Mouse (Mus musculus): ENCODE data around the gene Gm128. TPM values are rescaled to one million over a fixed set of nuclear protein-coding genes. Genes with fewer than 3 reads are reported as not detected.

Gm128 gene
- 0.69 and 0.97 TPM in 2 replicates for polyA plus RNA-seq (2016; fragmentation: Nextera tagmentation; extraction: Ambion mirVana)

DNA sequence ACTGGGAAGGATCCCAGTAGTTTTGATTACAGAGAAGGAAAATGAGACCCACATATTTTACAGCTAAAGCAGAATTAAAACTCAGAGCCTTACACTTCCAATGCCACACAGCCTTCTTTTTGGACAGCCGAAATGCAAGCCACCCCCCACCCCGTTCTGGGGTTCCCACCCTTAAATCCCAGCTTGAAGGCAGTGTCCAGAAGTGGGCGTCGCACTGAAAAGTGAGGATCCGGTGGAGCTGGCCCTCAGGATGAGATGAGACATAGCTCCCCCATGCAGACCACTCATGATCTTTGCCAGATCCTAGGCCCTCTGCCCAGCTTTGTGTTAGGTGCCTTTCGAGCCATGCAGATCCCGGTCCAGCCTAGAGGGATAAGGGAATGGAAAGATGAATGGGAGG, at the start of gene Gm128:
Gene Gm128, minus strand, starts transcription at position 101 of the 400 bp plus-strand sequence.
- no peak for DNase-seq (ENCODE audit: low spot score)
- WGBS = 69% methylated on average over 7 of the region's 7 CpGs
- no peaks in the 10 kb centered on the region for H3K9me3 ChIP-seq

DNA sequence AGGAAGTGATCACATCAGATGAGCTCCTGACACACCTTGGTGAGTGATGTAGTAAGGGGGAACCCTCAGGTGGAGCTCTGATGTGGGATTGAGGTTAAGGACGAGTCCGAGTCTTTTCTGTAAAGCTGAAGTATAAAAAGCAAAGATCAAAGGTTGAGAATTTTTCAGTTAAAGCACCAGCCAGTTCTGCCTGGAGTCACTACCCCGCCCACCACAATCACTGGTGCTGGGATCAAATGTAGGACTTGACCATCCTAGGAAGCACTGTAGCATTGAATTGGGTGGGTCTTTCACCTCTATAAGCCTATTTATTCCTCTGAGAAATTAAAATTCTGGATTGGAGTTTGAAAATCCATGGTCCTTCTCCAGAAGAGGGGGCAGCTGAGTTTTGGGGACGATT, 49.6 kb upstream of the Gm128 start:
- H3K36me3 ChIP-seq = peaks cover 60% of the 10 kb centered on the region
- no peaks in the 10 kb centered on the region for H3K9me3 ChIP-seq
- no peak overlapping the region for H3K27ac ChIP-seq
- WGBS = 78% methylated on average over 4 of the region's 4 CpGs
- H3K4me1 ChIP-seq = peaks cover 3% of the 10 kb centered on the region; the same call in 1 of the 2 replicates
- DNase-seq (ENCODE audit: low spot score) = no peak
- no peaks in the 10 kb centered on the region for H3K27me3 ChIP-seq (ENCODE audit: insufficient read depth, poor library complexity, severe bottlenecking)
- no peak overlapping the region for H3K4me3 ChIP-seq

More for the DNA sequence above, at the start of gene Gm128:
- Histone ChIP-seq H3K4me3 (peak within 1 kb of the TSS; percentile 42), H3K36me3 (peaks cover 31% of the 10 kb centered on the region), H3K27me3 (ENCODE audit: insufficient read depth, poor library complexity, severe bottlenecking) (no peaks in the 10 kb centered on the region), H3K4me1 (peaks cover 12% of the 10 kb centered on the region; the same call in 1 of the 2 replicates), H3K27ac (peak within 1 kb of the TSS; percentile 43; the same call in 1 of the 2 replicates)

DNA sequence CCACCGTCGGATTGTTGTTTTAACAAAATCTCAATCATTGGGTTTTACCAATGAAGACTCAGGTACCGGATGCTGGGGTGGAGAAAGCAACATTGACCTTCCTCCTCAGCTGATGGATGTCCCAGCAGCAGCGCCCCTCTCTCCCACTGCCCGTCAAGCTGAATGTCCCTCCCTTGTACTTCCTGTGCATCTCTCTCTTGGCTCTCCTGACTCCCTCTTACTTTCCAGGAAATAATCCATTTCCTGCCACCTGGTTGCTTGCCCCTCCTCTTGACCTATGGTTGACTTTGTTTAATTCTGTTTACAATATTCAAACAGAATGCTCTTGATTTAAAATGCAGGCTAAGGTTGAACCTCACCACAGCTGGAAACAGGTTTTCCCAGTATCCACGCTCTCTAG, 48.8 kb upstream of the Gm128 start:
- Histone ChIP-seq H3K36me3 (peaks cover 55% of the 10 kb centered on the region), H3K4me1 (no peaks in the 10 kb centered on the region), H3K27me3 (ENCODE audit: insufficient read depth, poor library complexity, severe bottlenecking) (no peaks in the 10 kb centered on the region), H3K4me3 (no peak overlapping the region), H3K27ac (no peak overlapping the region), H3K9me3 (no peaks in the 10 kb centered on the region)
- DNase-seq (ENCODE audit: low spot score) = no peak
- WGBS = 69% methylated on average over 6 of the region's 6 CpGs

DNA sequence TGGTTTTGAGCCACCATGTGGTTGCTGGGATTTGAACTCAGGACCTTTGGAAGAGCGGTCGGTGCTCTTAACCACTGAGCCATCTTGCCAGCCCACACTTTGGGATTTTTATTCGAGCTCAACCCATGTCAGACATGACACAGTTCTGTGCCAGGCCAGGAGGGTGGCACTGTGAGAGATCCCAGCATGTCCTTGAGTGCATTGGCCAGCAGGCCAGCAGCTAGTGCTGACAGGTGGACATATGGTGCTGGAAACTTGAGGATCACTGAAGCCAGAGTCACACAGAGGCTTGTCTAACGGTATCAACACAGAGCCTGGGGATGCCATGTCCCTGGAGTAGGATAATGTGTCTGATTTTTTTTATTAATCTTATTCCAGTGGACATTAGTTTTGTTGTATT, 48.0 kb upstream of the Gm128 start:
- H3K27ac ChIP-seq = no peak overlapping the region
- no peaks in the 10 kb centered on the region for H3K9me3 ChIP-seq
- H3K27me3 ChIP-seq (ENCODE audit: insufficient read depth, poor library complexity, severe bottlenecking) = no peaks in the 10 kb centered on the region
- H3K4me1 ChIP-seq = peaks cover 6% of the 10 kb centered on the region
- no peak for DNase-seq (ENCODE audit: low spot score)
- no peak overlapping the region for H3K4me3 ChIP-seq
- H3K36me3 ChIP-seq = peaks cover 48% of the 10 kb centered on the region
- 82% methylated on average over 4 of the region's 4 CpGs for WGBS

DNA sequence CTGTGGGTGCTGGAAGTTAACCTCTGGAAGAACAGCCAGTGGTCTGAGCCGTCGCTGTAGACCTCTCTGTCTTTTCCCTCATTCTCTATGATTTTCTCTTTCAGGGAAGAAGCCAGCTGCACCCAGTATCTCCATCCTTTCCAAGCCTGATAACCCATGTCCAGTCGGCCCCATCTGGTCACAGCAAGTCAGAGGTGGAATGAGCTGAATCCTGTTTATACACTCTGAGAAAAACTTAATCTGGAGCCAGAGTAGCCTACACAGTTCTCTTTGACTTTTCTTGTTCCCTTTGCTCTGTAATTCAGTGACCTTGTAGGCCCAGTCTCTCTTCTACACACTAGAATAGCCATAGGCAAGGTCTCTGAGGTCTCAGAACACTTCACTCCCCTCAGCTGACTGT, 46.1 kb upstream of the Gm128 start:
- Histone ChIP-seq H3K4me3 (no peak overlapping the region), H3K27me3 (ENCODE audit: insufficient read depth, poor library complexity, severe bottlenecking) (no peaks in the 10 kb centered on the region), H3K36me3 (peaks cover 33% of the 10 kb centered on the region), H3K27ac (no peak overlapping the region), H3K9me3 (no peaks in the 10 kb centered on the region), H3K4me1 (peaks cover 18% of the 10 kb centered on the region)
- DNase-seq (ENCODE audit: low spot score) = no peak
- 76% methylated on average over 3 of the region's 3 CpGs for WGBS

DNA sequence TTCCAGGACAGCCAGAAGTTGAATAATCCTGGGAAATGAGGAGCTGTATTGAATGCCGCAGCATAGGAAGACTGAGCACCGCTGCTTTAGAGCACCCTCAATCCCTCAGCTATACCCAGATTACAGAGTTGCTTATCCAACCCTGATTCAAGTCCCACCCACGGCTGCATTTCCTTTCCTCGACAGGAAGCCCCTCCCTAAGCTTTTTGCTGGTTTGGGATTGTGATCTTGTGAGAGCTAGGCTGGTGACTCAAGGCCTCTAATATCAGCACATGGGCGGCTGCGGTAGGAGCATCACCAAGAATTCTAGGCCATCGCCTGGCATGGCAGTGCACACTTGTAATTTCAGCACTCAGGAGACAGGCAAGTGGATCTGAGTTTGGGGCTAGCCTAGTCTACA, 45.1 kb upstream of the Gm128 start:
- no peak overlapping the region for H3K27ac ChIP-seq
- H3K4me1 ChIP-seq = peaks cover 18% of the 10 kb centered on the region
- no peaks in the 10 kb centered on the region for H3K27me3 ChIP-seq (ENCODE audit: insufficient read depth, poor library complexity, severe bottlenecking)
- H3K9me3 ChIP-seq = no peaks in the 10 kb centered on the region
- peaks cover 27% of the 10 kb centered on the region for H3K36me3 ChIP-seq
- 73% methylated on average over 7 of the region's 7 CpGs for WGBS
- no peak for DNase-seq (ENCODE audit: low spot score)
- no peak overlapping the region for H3K4me3 ChIP-seq

DNA sequence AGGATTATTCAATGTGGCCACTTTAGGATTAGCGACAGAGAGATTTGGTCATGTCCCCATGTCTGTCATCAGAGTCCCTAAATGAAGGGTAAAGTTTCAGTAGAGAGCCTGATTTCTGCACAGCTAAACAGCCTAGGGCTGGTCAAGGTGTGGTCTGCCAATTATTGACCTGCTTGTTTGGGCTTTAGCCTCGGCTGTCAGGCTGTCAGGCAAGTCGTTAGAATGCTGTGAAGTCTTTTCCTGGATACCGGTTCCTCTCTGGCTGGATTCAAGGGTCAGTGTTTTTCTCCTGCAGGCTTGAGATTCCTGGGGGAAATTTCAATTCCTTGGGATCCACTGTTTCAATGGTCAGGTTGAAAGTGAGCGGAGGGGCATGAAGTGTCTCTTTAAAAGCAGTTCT, 44.6 kb upstream of the Gm128 start:
- H3K9me3 ChIP-seq = no peaks in the 10 kb centered on the region
- no peak for DNase-seq (ENCODE audit: low spot score)
- H3K4me1 ChIP-seq = peaks cover 18% of the 10 kb centered on the region
- H3K27ac ChIP-seq = no peak overlapping the region
- 64% methylated on average over 5 of the region's 5 CpGs for WGBS
- peaks cover 22% of the 10 kb centered on the region for H3K36me3 ChIP-seq
- H3K27me3 ChIP-seq (ENCODE audit: insufficient read depth, poor library complexity, severe bottlenecking) = no peaks in the 10 kb centered on the region
- H3K4me3 ChIP-seq = no peak overlapping the region

DNA sequence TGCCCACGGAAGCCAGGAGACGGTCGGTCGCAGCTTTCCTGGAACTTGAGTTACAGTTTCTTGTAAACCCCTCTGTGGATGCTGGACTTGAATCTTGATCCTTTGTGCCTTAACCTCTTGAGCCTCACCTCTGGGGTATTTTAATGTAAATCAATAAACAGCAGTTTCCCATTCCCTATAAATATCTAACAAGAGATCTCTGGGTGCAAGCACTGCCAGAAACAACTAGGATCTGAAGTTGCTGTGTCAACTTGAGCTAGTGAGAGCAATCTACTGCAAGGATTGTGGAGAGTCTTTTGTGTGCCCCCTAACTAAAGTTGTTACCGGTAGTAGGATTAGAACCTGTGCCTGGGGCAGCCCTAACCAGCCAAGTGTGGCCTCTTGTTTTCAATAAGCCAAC, 44.0 kb upstream of the Gm128 start:
- WGBS = 91% methylated on average over 5 of the region's 5 CpGs

DNA sequence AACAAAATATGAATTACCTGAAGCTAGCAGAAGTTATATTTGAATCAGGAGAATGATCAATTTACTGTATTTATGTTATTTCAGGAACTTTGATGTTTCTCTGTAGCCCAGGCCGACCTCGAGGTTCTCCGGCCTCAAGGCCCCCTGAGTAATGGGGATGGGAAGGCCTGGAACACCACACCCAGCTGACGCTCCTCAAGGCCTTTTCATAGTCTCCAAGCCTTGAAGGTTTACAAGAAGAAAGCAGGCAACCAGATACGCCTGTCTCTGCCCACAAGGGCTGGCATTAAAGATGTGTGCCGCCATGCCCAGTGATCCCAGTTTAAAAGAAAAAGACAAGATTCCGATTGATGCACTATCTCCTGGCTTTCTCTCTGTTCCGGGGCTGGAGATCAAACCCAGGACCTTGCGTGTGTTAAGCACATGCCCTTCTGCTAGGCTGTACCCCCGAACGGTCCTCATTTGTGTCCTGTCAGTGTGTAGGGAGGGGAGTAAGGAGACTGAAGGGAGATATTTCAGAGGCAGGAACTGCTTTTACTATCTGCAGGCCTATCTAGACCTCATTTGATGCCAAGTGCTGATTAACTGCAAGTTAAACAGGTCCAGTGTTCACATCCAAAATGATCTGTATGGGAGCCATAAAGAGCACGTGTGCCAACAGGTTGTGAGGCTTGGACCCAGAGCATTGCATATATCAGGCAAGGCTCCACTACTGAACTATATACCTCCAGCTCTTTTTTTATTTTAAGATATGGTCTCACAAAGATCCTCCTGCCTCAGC, 43.3 kb upstream of the Gm128 start:
- Histone ChIP-seq H3K9me3 (no peaks in the 10 kb centered on the region), H3K27me3 (ENCODE audit: insufficient read depth, poor library complexity, severe bottlenecking) (no peaks in the 10 kb centered on the region), H3K4me1 (peaks cover 22% of the 10 kb centered on the region), H3K36me3 (peaks cover 16% of the 10 kb centered on the region), H3K4me3 (no peak overlapping the region; the same call in 1 of the 2 replicates), H3K27ac (no peak overlapping the region)
- DNase-seq (ENCODE audit: low spot score) = no peak
- 86% methylated on average over 12 of the region's 12 CpGs for WGBS

More for the DNA sequence above, 44.0 kb upstream of the Gm128 start:
- Histone ChIP-seq H3K9me3 (no peaks in the 10 kb centered on the region), H3K36me3 (peaks cover 18% of the 10 kb centered on the region), H3K27me3 (ENCODE audit: insufficient read depth, poor library complexity, severe bottlenecking) (no peaks in the 10 kb centered on the region), H3K4me1 (peaks cover 22% of the 10 kb centered on the region), H3K4me3 (no peak overlapping the region), H3K27ac (no peak overlapping the region)
- DNase-seq (ENCODE audit: low spot score) = no peak

DNA sequence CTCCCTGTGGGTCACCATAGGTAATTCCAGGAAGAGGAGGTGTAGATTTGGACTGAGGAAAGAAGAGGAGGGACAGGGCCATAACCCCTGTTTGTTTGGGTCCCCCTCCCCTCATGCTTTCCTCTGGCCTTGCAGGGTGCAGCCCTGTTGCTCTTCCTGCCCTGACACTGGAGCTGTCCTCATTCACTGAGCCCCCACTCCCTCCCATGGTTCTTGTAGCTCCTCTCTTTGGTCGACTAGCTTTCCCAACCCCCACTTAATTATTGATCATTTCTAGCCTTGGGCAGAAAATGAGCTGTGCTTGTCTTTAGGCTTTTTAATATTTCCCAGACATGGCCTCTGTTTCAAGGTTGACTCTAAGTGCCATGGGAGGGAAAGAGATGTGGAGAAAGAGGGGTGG, 42.7 kb upstream of the Gm128 start:
- Histone ChIP-seq H3K27ac (peak overlapping the region; percentile 95), H3K9me3 (no peaks in the 10 kb centered on the region), H3K4me1 (peaks cover 22% of the 10 kb centered on the region), H3K36me3 (peaks cover 15% of the 10 kb centered on the region), H3K27me3 (ENCODE audit: insufficient read depth, poor library complexity, severe bottlenecking) (no peaks in the 10 kb centered on the region), H3K4me3 (peak overlapping the region; percentile 83)
- WGBS = 39% methylated on average over 1 of the region's 1 CpGs
- no peak for DNase-seq (ENCODE audit: low spot score)

DNA sequence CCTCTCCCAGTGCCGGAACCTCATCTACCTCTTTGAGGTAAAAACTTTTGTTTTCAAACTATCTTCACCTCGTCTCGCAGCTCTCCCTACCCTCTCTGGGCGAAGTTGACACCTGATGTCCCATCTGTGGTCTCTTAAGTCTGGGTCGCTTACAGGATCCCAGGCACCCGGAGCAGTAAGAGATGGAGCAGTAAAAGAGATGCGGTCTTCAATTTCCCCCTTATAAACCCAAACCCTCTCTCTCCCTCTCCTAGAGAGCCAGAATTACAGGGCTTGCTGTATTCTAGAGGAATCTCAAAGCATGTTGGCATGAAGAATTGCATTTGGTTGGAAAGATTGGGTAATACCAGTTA, 42.2 kb upstream of the Gm128 start:
- 2% methylated on average over 7 of the region's 7 CpGs for WGBS
- peak overlapping the region; percentile 83 for H3K4me3 ChIP-seq
- no peaks in the 10 kb centered on the region for H3K27me3 ChIP-seq (ENCODE audit: insufficient read depth, poor library complexity, severe bottlenecking)
- H3K9me3 ChIP-seq = no peaks in the 10 kb centered on the region
- peaks cover 12% of the 10 kb centered on the region for H3K36me3 ChIP-seq
- peaks cover 22% of the 10 kb centered on the region for H3K4me1 ChIP-seq
- H3K27ac ChIP-seq = peak overlapping the region; percentile 95
- DNase-seq (ENCODE audit: low spot score) = no peak

DNA sequence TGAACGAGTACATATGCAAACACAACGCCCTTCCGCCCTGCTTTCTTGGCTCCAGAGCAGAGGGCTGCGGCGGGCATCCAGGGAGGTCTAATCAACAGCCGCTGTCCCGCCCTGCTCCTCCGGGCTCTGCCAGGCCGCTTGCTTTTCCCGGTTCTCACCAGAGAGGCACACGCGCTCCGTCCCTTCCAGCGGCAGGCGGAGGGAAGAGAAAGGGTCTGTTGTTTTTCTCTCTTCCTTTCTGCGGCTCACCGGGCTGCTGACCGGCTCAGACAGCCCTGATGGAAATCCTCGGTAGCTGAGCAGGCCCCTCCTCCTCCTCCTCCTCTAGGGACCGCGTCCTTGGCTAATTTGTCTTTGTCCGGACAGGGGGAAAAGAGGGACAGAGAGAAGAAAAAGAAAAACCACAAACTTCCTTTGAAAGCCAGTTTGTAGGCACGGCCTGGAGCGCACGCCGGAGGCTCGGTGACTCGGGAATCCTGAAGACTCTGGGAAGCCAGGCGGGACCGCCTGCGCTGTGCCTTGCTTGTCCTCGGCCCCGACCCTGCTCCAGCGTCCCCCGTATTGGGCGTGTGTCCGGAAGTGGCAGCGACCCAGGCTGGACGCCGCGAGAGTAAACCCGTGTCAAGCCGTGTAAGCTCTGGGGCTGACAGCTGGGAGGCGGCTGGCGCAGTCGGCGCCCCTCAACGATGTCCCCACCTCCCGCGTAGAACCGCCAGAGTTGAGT, 41.6 kb upstream of the Gm128 start:
- Histone ChIP-seq H3K4me3 (peak overlapping the region; percentile 83), H3K27ac (peak overlapping the region; percentile 95), H3K9me3 (no peaks in the 10 kb centered on the region), H3K27me3 (ENCODE audit: insufficient read depth, poor library complexity, severe bottlenecking) (no peaks in the 10 kb centered on the region), H3K36me3 (peaks cover 7% of the 10 kb centered on the region), H3K4me1 (peaks cover 22% of the 10 kb centered on the region)
- DNase-seq (ENCODE audit: low spot score) = peak; percentile 95
- WGBS = under 1% methylated on average over 49 of the region's 51 CpGs

DNA sequence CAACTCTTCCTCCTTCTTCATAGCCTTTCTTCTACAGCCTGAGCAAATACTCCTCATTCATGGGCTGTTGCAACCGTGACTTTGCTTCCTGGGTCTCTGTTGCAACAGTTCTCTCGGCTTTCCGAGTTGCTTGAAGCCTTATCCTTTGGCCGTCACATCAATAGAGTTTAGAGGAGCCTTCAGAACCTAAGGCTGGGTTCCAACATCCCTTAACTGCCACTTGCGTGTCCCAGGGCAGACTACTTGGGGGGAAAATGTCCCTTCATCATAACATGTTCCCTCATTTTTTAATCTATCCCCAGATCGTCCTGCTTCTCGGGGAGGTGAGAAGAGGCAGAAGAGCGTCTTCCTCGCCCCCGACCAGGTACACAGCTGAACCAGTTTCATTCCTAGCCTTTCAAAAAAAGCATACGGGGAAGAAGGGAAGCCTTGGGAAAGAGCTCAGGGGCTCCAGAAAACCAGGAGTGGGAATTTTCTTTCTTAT, 41.0 kb upstream of the Gm128 start:
- Histone ChIP-seq H3K4me1 (peaks cover 23% of the 10 kb centered on the region), H3K9me3 (no peaks in the 10 kb centered on the region), H3K36me3 (peaks cover under 1% of the 10 kb centered on the region; the same call in 1 of the 2 replicates), H3K4me3 (peak overlapping the region; percentile 83), H3K27ac (peak overlapping the region; percentile 95), H3K27me3 (ENCODE audit: insufficient read depth, poor library complexity, severe bottlenecking) (no peaks in the 10 kb centered on the region)
- DNase-seq (ENCODE audit: low spot score) = no peak
- under 1% methylated on average over 11 of the region's 11 CpGs for WGBS

All from heart, embryonic 10.5 days (tissue).